Mouse (Mus musculus) midbrain, embryonic 10.5 days (tissue): ENCODE data around the gene Gabrr3. TPM values are rescaled to one million over a fixed set of nuclear protein-coding genes. Genes with fewer than 3 reads are reported as not detected.
"Not testable (repeated sequence)": the region's sequence is repeated elsewhere in the genome, so short reads cannot be mapped to it uniquely, and the experiment has no call there.

Experiments used
- DNase-seq: peaks from one replicate; pipeline ENCODE4 v3.0.0-alpha.2; 2017; ENCODE audit warnings: low spot score
- H3K27ac ChIP-seq: fragments of 300-500 bp; sonication (generic); replicated peaks from 2 replicates; pipeline ENCODE4 v1.5.1; 2016; ENCODE audit warnings: mild to moderate bottlenecking
- H3K27me3 ChIP-seq: fragments of 300-500 bp; sonication (generic); 2 replicates; pipeline ENCODE4 v1.6.1; 2016; ENCODE audit warnings: low read depth, mild to moderate bottlenecking; ENCODE audit not compliant: poor library complexity, severe bottlenecking
- H3K36me3 ChIP-seq: fragments of 300-500 bp; sonication (generic); 2 replicates; pipeline ENCODE4 v1.6.1; 2016; ENCODE audit warnings: mild to moderate bottlenecking, moderate library complexity
- H3K4me1 ChIP-seq: fragments of 300-500 bp; sonication (generic); 2 replicates; pipeline ENCODE4 v1.6.1; 2016
- H3K4me3 ChIP-seq: fragments of 300-500 bp; sonication (generic); 2 replicates; pipeline ENCODE4 v1.5.1; 2016; ENCODE audit warnings: mild to moderate bottlenecking, moderate library complexity
- H3K9me3 ChIP-seq: fragments of 300-500 bp; sonication (generic); replicated peaks from 2 replicates; pipeline ENCODE4 v1.6.1; 2016; ENCODE audit warnings: mild to moderate bottlenecking
- WGBS: fragments of 180-500 bp; shearing (Covaris S2); methylation state at CpG from one replicate; pipeline ENCODE4 v1.1.7; 2016; 5-methylcytosine and 5-hydroxymethylcytosine counted together
- polyA plus RNA-seq: library from polyadenylated mRNA; unstranded; fragments of >200 nt; fragmentation: Nextera tagmentation; extraction: Ambion mirVana; gene quantifications from 2 replicates; pipeline ENCODE4 v1.2.1, GENCODE M21; 2016

Gabrr3 gene
- polyA plus RNA-seq, 1 experiment from 2014 or later: 0.04 TPM

DNA sequence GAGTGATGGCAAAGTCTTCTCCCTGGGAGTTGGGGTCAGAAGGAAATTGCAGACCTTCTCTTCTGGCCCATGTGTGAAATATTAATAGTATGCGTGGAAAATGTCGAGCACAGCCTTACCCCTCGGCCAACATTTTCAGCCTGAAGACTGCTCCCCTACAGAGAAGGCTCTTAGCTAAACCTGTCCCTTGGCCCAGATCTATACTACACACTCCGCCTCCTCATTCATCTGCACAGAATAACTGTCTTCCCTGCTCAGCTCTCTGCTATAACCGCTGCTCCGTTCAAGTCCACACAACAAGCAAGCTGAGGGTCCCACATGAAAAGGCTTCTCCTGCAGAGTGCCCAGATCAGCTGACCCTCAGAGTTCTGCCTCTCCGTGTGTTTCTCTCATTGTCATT lies 20.8 kb downstream of the Gabrr3 start:
- 83% methylated on average over 7 of the region's 7 CpGs for WGBS
- Histone ChIP-seq H3K4me1 (no peaks in the 10 kb centered on the region), H3K27ac (no peak overlapping the region), H3K4me3 (no peak overlapping the region), H3K36me3 (no peaks in the 10 kb centered on the region), H3K9me3 (no peaks in the 10 kb centered on the region), H3K27me3 (no peaks in the 10 kb centered on the region)
- DNase-seq: no peak

DNA sequence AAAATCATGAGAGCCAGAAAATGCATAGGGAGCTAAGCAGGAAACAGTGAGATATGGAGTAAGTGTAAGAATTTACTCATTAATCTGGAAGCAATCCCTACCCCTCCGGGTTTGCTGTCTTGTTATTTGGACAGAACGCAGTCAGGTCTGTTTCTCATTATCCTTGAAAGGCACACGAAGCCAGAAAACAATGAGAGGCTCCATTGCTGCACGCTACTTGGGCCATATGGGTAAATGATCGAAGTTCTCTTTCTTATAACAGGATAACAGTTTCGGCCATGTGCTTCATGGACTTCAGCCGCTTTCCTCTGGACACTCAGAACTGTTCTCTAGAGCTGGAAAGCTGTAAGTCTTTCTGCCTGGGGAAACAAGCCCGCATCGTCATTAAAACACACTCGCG lies 26.0 kb downstream of the Gabrr3 start:
- Histone ChIP-seq H3K27ac (no peak overlapping the region), H3K27me3 (no peaks in the 10 kb centered on the region), H3K36me3 (no peaks in the 10 kb centered on the region), H3K9me3 (no peaks in the 10 kb centered on the region), H3K4me3 (no peak overlapping the region), H3K4me1 (no peaks in the 10 kb centered on the region)
- no peak for DNase-seq
- 80% methylated on average over 11 of the region's 11 CpGs for WGBS

DNA sequence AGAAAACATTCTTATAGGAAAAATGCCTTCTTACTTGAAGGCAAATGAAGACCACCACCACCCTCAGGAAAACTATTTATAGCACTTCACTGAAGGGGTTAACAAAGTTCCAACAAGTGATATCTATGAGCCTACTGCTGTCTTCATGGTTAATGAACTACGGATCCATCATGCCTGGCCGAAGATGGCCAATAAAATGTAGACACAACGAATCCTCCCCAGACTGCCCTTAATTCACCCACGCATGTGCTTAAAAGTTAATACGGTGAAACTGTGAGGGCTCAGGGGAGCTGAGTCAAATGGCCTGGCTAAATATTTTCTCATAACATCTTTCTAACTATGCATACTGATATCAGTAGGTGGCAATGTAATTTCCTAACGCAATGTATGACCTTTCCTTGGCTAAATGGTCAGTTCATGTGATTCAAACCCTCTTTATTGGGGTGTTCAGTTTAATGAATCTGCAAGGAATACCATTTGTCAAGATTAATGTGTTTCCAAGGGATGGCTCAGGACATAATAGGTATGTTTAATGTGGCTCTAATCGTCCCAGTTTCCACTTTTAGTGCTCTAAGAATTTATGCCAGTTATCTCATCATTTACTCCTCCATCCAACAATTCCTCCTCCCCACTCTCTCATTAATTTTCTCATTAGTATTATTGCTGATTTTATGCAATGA lies 37.9 kb downstream of the Gabrr3 start:
- no peaks in the 10 kb centered on the region for H3K36me3 ChIP-seq

DNA sequence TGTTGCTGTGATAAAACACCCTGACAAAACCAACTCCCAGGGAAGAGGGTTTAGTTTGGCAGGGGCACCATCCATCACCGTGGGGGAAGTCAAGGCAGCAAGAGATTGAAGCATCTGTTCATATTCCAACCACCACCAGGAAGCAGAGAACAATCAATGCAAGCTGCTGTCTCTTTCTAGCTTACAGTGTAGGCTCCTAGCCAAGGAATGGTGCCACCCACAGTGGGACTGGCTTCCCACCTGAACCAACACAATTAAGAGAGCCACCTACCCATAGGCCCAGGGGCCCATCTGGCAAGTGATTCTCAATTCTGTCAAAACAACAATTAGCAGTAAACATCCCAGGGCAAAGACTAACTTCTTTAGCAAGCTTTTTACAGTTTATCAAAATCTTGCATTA lies 41.0 kb downstream of the Gabrr3 start:
- Histone ChIP-seq H3K4me1 (no peaks in the 10 kb centered on the region), H3K9me3 (no peaks in the 10 kb centered on the region), H3K4me3 (no peak overlapping the region), H3K27ac (no peak overlapping the region), H3K36me3 (no peaks in the 10 kb centered on the region), H3K27me3 (no peaks in the 10 kb centered on the region)
- 80% methylated on average over 1 of the region's 1 CpGs for WGBS
- no peak for DNase-seq

More for the DNA sequence above, 37.9 kb downstream of the Gabrr3 start:
- DNase-seq: no peak
- H3K27ac ChIP-seq: no peak overlapping the region
- H3K4me3 ChIP-seq: no peak overlapping the region
- 92% methylated on average over 7 of the region's 7 CpGs for WGBS
- no peaks in the 10 kb centered on the region for H3K4me1 ChIP-seq
- H3K9me3 ChIP-seq: no peaks in the 10 kb centered on the region
- no peaks in the 10 kb centered on the region for H3K27me3 ChIP-seq

DNA sequence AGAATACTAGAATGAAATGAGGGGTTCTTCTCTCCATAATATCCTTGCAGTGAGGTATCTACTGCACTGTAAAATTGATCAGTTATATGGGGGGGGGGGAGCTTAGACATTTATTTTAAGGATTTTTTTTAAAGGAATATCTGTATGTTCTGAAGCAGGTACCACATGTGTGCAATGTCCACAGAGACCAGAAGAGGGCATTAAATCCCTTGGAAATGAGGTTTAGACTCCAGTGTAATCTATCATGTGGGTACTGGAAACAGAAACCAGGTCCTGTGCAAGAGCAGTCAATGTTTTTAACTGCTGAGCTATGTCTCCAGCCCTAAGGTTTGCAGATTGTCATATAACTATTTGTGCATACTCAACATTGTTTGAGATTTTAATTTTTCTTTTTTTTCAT lies 42.0 kb downstream of the Gabrr3 start:
- no peaks in the 10 kb centered on the region for H3K4me1 ChIP-seq
- no peak for DNase-seq
- H3K9me3 ChIP-seq: no peaks in the 10 kb centered on the region
- H3K27me3 ChIP-seq: no peaks in the 10 kb centered on the region
- no peaks in the 10 kb centered on the region for H3K36me3 ChIP-seq
- H3K27ac ChIP-seq: no peak overlapping the region
- no peak overlapping the region for H3K4me3 ChIP-seq

DNA sequence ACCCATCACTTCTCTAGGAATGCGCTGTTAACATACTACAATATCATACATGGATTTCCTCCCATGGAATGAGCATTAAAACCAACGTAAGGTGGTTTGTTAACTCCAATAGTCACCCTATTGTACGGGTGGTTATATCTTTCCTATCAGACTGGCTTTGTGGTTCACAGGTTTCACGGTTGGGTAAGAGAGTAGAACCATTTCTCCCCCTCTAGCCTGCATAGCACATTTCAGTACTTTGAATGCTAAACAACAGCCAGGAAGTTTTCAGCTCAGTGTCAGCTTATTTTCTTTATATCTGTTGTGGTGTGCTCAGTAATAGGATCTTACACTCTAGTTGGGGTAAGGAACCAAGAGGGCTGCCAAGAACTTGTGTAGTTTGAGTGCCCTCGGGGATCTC lies 44.7 kb downstream of the Gabrr3 start:
- DNase-seq: no peak
- no peaks in the 10 kb centered on the region for H3K36me3 ChIP-seq
- 84% methylated on average over 5 of the region's 5 CpGs for WGBS
- H3K27me3 ChIP-seq: no peaks in the 10 kb centered on the region
- no peaks in the 10 kb centered on the region for H3K9me3 ChIP-seq
- H3K4me1 ChIP-seq: no peaks in the 10 kb centered on the region
- H3K4me3 ChIP-seq: no peak overlapping the region
- no peak overlapping the region for H3K27ac ChIP-seq

DNA sequence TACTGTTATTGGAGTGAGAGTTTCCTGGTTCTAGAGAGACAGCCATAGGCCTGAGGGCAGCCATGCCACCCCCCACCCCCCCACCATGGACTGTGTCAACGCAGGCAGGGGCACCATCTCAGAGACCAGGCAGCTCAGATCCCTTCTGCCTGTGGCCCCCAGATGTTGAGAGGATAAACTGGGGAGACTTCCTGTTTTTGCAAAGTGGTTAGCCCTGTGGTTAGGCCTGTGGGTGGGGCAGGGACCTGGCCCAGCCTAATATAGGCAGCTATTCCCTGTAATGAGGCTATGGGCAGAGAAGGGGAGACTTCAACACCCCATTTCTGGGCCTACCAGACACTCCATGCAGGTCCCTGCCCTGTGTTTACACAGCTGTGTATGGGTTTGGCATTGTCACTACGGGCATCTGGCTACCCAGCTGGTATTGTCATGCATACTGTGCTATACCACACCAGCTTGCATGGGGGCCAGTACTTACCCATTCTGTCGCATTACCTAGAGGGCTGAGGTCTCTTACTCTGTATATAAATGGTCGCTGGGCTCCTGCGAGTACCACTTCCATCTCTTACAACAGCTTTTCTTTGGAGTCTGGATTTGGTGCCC lies 52.2 kb downstream of the Gabrr3 start:
- 81% methylated on average over 5 of the region's 5 CpGs for WGBS
- not testable (repeated sequence) for H3K4me3 ChIP-seq, DNase-seq, H3K36me3 ChIP-seq, H3K27ac ChIP-seq, H3K27me3 ChIP-seq, H3K9me3 ChIP-seq, H3K4me1 ChIP-seq

DNA sequence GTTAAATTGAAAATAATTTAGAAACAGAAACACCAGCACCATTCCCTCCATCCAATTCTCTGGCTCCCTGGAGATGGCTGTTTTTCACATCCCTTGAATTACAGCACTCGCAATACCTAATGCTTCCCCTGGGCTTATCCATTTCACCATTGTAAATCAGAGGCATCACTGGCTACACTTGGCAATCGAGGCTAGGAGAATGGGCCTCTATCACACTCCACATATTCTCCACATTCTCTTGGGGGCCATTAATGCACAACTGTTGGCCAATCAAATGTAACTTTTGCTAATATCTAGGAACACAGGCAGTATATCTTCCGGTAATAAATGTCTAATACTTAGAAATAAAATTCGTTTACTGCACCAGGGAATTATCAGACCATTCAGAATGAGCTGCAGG lies 56.4 kb downstream of the Gabrr3 start:
- Histone ChIP-seq H3K36me3 (no peaks in the 10 kb centered on the region), H3K27me3 (no peaks in the 10 kb centered on the region), H3K4me1 (no peaks in the 10 kb centered on the region), H3K4me3 (no peak overlapping the region), H3K27ac (no peak overlapping the region), H3K9me3 (peaks cover 5% of the 10 kb centered on the region; the same call in 1 of the 2 replicates)
- no peak for DNase-seq
- WGBS: 83% methylated on average over 4 of the region's 4 CpGs

DNA sequence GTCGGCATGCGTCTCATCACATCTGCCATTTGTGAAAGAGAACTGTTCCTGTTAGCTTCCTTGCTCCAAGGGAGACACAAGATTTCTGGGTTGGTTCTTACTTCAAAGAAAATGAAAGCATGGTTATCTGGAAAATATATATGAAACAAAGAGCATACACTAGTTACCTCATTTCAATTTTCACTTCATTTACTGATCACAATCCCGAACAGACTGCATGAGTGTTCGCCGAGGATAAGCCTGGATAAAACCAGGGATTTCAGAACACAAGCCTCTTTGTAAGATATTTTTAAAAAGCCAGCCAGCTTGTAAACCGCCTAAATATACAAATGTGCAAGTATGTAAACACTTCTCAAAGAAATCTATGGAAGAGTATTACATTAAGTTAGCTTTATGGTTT lies 56.8 kb downstream of the Gabrr3 start:
- no peaks in the 10 kb centered on the region for H3K27me3 ChIP-seq
- H3K4me1 ChIP-seq: no peaks in the 10 kb centered on the region
- H3K9me3 ChIP-seq: peaks cover 5% of the 10 kb centered on the region; the same call in 1 of the 2 replicates
- H3K27ac ChIP-seq: no peak overlapping the region
- H3K36me3 ChIP-seq: no peaks in the 10 kb centered on the region
- no peak for DNase-seq
- no peak overlapping the region for H3K4me3 ChIP-seq
- 94% methylated on average over 6 of the region's 6 CpGs for WGBS

DNA sequence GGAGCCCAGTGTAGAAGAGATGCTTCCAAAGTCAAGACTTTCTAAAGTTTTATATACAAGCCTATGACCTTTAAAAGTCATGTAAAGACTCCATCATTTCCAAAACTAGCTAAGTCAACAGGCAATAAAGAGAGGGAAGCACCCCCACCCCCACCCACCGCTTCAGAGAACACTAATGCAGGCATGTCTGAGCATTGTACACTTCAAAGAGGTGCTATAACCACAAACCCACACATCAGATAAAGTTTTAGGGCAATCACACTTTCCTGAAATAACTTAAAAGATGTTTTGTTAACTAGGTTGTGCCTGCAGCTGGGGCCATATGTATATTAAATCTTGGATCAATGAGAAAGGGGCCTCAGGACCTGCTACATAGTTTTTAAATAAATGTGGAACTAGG lies 62.7 kb downstream of the Gabrr3 start:
- Histone ChIP-seq H3K27me3 (no peaks in the 10 kb centered on the region), H3K9me3 (peaks cover 2% of the 10 kb centered on the region; the same call in 1 of the 2 replicates), H3K4me1 (peaks cover 12% of the 10 kb centered on the region), H3K36me3 (no peaks in the 10 kb centered on the region), H3K27ac (no peak overlapping the region), H3K4me3 (no peak overlapping the region)
- WGBS: 87% methylated on average over 1 of the region's 1 CpGs
- DNase-seq: no peak

DNA sequence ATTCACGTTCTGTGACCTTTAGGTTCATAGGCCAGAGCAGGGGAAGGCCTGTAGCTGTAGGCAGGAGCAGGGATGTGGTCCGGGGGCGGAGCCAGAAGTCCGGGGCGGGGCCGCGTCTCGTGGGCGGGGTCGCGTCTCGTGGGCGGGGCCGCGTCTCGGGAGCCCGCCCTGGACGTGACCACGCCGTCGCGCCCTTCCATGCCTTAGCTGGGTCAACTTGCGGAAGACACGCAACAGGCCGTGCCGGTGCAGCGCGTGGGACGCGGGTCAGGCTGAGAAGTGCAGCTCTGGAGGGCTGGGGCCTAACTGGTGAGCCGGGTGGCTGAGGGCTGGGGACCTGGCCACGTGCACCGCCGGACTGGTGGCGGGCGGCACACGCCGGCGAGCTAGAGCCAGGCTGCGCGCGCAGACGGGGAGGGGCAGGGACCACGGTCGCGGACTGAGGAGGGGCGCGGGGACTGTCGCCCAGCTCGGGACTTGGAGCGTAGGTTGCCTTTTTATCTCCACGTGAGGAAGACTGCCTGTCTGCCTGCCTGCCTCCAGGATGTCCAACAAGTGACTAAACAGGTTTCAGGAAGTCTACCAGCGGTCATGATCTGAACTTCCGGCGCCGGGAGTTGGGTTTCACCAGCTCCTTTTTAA lies 64.6 kb downstream of the Gabrr3 start, which contains the start of gene Riox2:
Gene Riox2 (plus strand): TSS at position 139 of the 642 bp plus-strand sequence.
- WGBS: 1% methylated on average over 56 of the region's 56 CpGs
- DNase-seq: peak; percentile 88
- Histone ChIP-seq H3K27me3 (no peaks in the 10 kb centered on the region), H3K36me3 (peaks cover 15% of the 10 kb centered on the region), H3K4me1 (peaks cover 12% of the 10 kb centered on the region), H3K9me3 (no peaks in the 10 kb centered on the region), H3K4me3 (peak within 1 kb of the TSS; percentile 73), H3K27ac (peak within 1 kb of the TSS; percentile 91)

DNA sequence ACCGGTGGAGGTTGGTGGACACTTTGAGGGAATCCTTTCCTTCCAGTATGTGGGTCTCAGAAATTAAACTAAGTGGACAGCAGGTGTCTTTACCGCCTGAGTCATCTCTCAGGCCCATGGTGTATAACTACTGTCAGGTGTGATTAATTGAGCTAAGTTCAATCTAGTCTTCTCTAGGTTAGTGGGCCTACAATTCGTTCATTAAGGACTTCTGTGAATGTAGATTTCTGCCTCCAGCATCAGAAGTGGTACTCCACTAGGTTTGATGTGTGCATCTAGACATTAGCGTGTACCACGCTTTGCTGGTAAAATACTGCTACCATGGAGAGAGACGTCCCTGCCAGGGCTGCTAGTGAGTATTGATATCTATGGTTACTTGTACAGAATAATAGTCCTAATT lies 65.4 kb downstream of the Gabrr3 start:
- no peak for DNase-seq
- Histone ChIP-seq H3K4me1 (peaks cover 12% of the 10 kb centered on the region), H3K4me3 (peak overlapping the region; percentile 73), H3K27ac (no peak overlapping the region), H3K27me3 (no peaks in the 10 kb centered on the region), H3K9me3 (no peaks in the 10 kb centered on the region), H3K36me3 (peaks cover 21% of the 10 kb centered on the region)
- WGBS: 59% methylated on average over 6 of the region's 6 CpGs

DNA sequence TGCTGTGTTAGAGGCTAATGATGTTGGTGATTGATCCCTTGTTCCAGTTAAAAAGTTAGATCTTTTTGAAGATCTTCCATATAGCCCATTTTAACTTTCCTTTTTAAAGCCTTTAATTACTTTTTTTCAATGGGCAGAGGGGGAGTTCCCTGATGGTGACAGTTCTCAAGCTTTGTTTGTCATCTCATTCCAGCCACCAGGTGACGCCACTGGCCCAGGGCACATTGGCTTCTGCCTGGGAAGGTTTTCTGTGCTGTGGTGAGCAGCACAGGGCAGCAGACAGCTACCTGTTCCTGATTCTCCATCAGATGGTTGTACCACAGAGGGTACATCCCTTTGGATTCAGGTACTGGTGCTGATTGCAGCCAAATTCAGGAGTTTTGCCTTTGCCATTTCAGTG lies 67.7 kb downstream of the Gabrr3 start:
- H3K4me3 ChIP-seq: no peak overlapping the region
- H3K9me3 ChIP-seq: no peaks in the 10 kb centered on the region
- H3K27ac ChIP-seq: no peak overlapping the region
- H3K4me1 ChIP-seq: peaks cover 12% of the 10 kb centered on the region
- WGBS: 23% methylated on average over 1 of the region's 1 CpGs
- DNase-seq: peak; percentile 48
- no peaks in the 10 kb centered on the region for H3K27me3 ChIP-seq
- H3K36me3 ChIP-seq: peaks cover 39% of the 10 kb centered on the region
